Mouse (Mus musculus) layer of hippocampus, adult 6 months (tissue): ENCODE results near the gene Olfr102. TPM values are rescaled to one million over a fixed set of nuclear protein-coding genes. Genes with fewer than 3 reads are reported as not detected.

Experiments used
- long read RNA-seq, 2 experiments: library from polyadenylated mRNA; unstranded; transcript quantifications; one replicate each; pipeline ENCODE4 v2.0.0; 2019 to 2020
- polyA plus RNA-seq: library from polyadenylated mRNA; unstranded; fragments of <200 nt; fragmentation: Nextera tagmentation; gene quantifications from 2 replicates; pipeline ENCODE4 v1.2.3, GENCODE M21; 2021

Olfr102 gene
- not detected in 2 replicates for polyA plus RNA-seq
- long read RNA-seq, experiment 1, result 0 reads
- long read RNA-seq, experiment 2, result 0 reads

GRCm38 (mm10) chr17:37316954-37317353 is at the start of gene Olfr102:
TSS of gene Olfr102 (minus strand) at chr17:37317054.

GRCm38 (mm10) chr17:37359282-37359681 is 42.4 kb upstream of the Olfr102 start, which contains the start of gene Olfr104-ps:
TSS of gene Olfr104-ps (plus strand) at chr17:37359582.

GRCm38 (mm10) chr17:37339598-37339997 is 22.7 kb upstream of the Olfr102 start, which contains the start of gene Olfr103:
TSS of gene Olfr103 (minus strand) at chr17:37339698.

GRCm38 (mm10) chr17:37304213-37304612 is 12.6 kb downstream of the Olfr102 start, which contains the start of gene Olfr101:
TSS of gene Olfr101 (minus strand) at chr17:37304313.

GRCm38 (mm10) chr17:37283360-37283759 is 33.5 kb downstream of the Olfr102 start, which contains the start of gene Olfr99:
TSS of gene Olfr99 (minus strand) at chr17:37283460.

GRCm38 (mm10) chr17:37270058-37270701 is 46.7 kb downstream of the Olfr102 start, which contains the start of gene H2-M3:
TSS of gene H2-M3 (plus strand) at chr17:37270220.

GRCm38 (mm10) chr17:37263626-37264025 is 53.2 kb downstream of the Olfr102 start, which contains the start of gene Olfr98:
TSS of gene Olfr98 (minus strand) at chr17:37263749.

Other genes with a start within 250 kb of the Olfr102 start
- gene Olfr90, start 228.6 kb downstream of the Olfr102 start, polyA plus RNA-seq, result not detected in 2 replicates
- not detected in 2 replicates for gene Olfr91, start 218.8 kb downstream of the Olfr102 start, polyA plus RNA-seq
- gene Olfr92, start 197.0 kb downstream of the Olfr102 start, polyA plus RNA-seq, result not detected in 2 replicates
- not detected in 2 replicates for gene Olfr93, start 155.6 kb downstream of the Olfr102 start, polyA plus RNA-seq
- gene Ubd, start 123.2 kb downstream of the Olfr102 start, polyA plus RNA-seq, result not detected in 2 replicates
- not detected in 2 replicates for gene Olfr94, start 116.1 kb downstream of the Olfr102 start, polyA plus RNA-seq
- not detected in 2 replicates for gene Olfr95, start 103.9 kb downstream of the Olfr102 start, polyA plus RNA-seq
- gene Olfr96, start 96.9 kb downstream of the Olfr102 start, polyA plus RNA-seq, result not detected in 2 replicates
- gene Olfr97, start 79.7 kb downstream of the Olfr102 start, polyA plus RNA-seq, result not detected in 2 replicates
- gene Olfr98, start 53.3 kb downstream of the Olfr102 start, polyA plus RNA-seq, result not detected in 2 replicates
- 3.3 and 3.5 TPM in 2 replicates for gene H2-M3, start 46.8 kb downstream of the Olfr102 start, polyA plus RNA-seq
- gene Olfr99, start 33.6 kb downstream of the Olfr102 start, polyA plus RNA-seq, result not detected in 2 replicates
- not detected in 2 replicates for gene Olfr101, start 12.7 kb downstream of the Olfr102 start, polyA plus RNA-seq
- not detected in 2 replicates for gene Olfr103, start 22.6 kb upstream of the Olfr102 start, polyA plus RNA-seq
- gene Olfr104-ps, start 42.5 kb upstream of the Olfr102 start, polyA plus RNA-seq, result not detected in 2 replicates
- gene Olfr105-ps, start 62.0 kb upstream of the Olfr102 start, polyA plus RNA-seq, result not detected in 2 replicates
- gene Olfr106-ps, start 73.3 kb upstream of the Olfr102 start, polyA plus RNA-seq, result not detected in 2 replicates
- not detected in 2 replicates for gene Olfr107, start 82.2 kb upstream of the Olfr102 start, polyA plus RNA-seq
- not detected in 2 replicates for gene Olfr108, start 128.4 kb upstream of the Olfr102 start, polyA plus RNA-seq
- not detected in 2 replicates for gene Olfr109, start 141.9 kb upstream of the Olfr102 start, polyA plus RNA-seq
- not detected in 2 replicates for gene H2-M2, start 166.5 kb upstream of the Olfr102 start, polyA plus RNA-seq
- not detected in 2 replicates for gene Olfr110, start 175.4 kb upstream of the Olfr102 start, polyA plus RNA-seq
- gene Olfr111, start 191.0 kb upstream of the Olfr102 start, polyA plus RNA-seq, result not detected in 2 replicates